Mouse (Mus musculus): ENCODE data around the gene Afap1l2. TPM values are rescaled to one million over a fixed set of nuclear protein-coding genes. Genes with fewer than 3 reads are reported as not detected.

Gene Afap1l2
- polyA plus RNA-seq, 1 experiment: 7.0 TPM

DNA sequence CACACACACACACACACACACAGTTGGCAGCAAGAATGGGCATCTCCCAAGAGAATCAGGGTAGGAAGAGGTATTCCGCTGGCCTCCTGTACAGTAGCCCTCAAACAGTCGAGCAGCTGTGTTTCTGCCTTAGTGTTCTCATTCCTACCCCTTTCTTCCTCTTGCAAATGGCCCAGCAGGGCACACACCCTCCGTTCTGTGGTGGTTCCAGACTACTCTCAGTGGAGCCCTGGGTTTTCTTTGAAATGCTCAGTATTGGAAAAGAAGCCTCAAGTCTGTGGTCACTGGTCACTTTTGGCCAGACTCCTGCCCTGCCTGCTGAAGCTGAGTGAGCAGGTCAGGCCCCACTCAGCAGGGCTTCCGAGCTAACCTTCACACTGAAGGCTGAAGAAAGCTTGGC, 1.6 kb upstream of the Afap1l2 start:
- H3K4me3 ChIP-seq (ENCODE audit: insufficient read depth, low read length): no peak overlapping the region
- no peak overlapping the region for H3K27ac ChIP-seq (ENCODE audit: insufficient read depth, low read length)
- no peaks in the 10 kb centered on the region for H3K4me1 ChIP-seq (ENCODE audit: control insufficient read depth, insufficient read depth, low read length)
- TF ChIP-seq CTCF (IDR thresholded peaks at IDR 0.05; ENCODE audit: extremely low read depth, insufficient read depth, low read length) (no peak), POLR2A (IDR thresholded peaks at IDR 0.05; ENCODE audit: extremely low read depth, insufficient read depth, low read length) (no peak)

DNA sequence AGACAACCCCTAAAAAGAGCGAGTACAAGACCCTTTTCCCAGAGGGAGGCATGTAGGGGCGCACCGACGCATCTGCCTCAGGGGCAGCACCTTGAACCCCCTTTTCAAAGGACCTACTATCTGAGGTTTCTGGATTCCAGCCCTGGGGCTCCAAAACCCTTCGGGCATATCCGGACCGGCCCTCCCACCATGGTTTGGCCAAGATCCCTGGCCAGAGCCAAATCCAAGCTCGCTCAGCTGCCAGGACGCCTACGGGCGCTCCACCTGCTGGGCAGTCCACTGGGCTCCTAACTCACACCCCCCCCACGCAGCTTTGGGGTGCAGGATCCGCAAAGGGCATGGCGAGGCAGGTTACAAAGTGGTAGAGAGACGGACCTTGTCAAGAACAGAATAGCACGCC, 737 bp downstream of the Afap1l2 start:
- Histone ChIP-seq H3K4me3 (ENCODE audit: insufficient read depth, low read length) (peak overlapping the region; percentile 48), H3K27ac (ENCODE audit: insufficient read depth, low read length) (no peak overlapping the region), H3K4me1 (ENCODE audit: control insufficient read depth, insufficient read depth, low read length) (no peaks in the 10 kb centered on the region)
- no peak for TF ChIP-seq CTCF (IDR thresholded peaks at IDR 0.05; ENCODE audit: extremely low read depth, insufficient read depth, low read length)
- no peak for TF ChIP-seq POLR2A (IDR thresholded peaks at IDR 0.05; ENCODE audit: extremely low read depth, insufficient read depth, low read length)

DNA sequence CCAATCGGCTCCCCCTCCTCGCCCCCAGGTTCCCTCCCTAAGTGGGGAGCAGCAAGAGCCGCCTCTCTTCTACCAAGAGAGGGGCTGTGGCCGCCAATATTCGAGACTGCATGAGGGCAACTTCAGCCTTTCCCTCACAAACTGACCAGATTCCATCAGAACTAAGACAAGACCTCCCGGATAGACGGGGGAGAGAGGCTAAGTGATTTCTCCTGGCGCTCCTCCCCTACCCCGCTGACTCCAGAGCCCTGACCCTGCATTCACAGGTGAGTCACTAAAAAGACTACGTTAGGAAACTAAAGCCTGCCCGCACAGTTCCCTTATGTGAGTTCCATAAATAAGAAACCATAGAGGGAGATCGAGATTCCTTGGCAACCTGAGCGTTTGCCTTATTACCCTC, 1.2 kb downstream of the Afap1l2 start:
- TF ChIP-seq POLR2A (IDR thresholded peaks at IDR 0.05; ENCODE audit: extremely low read depth, insufficient read depth, low read length) (no peak), CTCF (IDR thresholded peaks at IDR 0.05; ENCODE audit: extremely low read depth, insufficient read depth, low read length) (no peak)
- H3K4me1 ChIP-seq (ENCODE audit: control insufficient read depth, insufficient read depth, low read length): no peaks in the 10 kb centered on the region
- no peak overlapping the region for H3K27ac ChIP-seq (ENCODE audit: insufficient read depth, low read length)
- peak overlapping the region; percentile 48 for H3K4me3 ChIP-seq (ENCODE audit: insufficient read depth, low read length)

DNA sequence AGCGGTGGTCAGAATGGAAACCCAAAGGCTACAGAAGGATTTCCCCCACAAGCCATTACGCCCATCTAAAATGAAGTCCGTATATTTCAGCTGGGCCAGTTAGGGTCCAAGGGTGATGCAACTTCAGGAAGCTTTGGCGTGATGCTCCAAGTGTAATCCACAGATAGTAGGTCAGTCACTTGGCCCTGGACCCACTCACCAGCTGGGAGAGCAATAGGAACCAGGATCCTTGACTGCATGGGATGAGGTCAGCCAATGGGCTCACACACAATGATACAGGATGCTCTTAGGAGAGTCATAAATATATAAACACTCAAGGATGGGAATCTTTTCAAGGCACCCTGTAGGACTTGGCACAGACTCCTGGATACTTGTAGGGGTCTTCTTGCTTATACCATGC, 3.0 kb downstream of the Afap1l2 start:
- no peak for TF ChIP-seq POLR2A (IDR thresholded peaks at IDR 0.05; ENCODE audit: extremely low read depth, insufficient read depth, low read length)
- no peak for TF ChIP-seq CTCF (IDR thresholded peaks at IDR 0.05; ENCODE audit: extremely low read depth, insufficient read depth, low read length)
- Histone ChIP-seq H3K27ac (ENCODE audit: insufficient read depth, low read length) (no peak overlapping the region), H3K4me3 (ENCODE audit: insufficient read depth, low read length) (no peak overlapping the region), H3K4me1 (ENCODE audit: control insufficient read depth, insufficient read depth, low read length) (no peaks in the 10 kb centered on the region)

- no peak overlapping the region for H3K4me3 ChIP-seq (ENCODE audit: insufficient read depth, low read length)
- no peaks in the 10 kb centered on the region; the same call in 1 of the 2 replicates for H3K4me1 ChIP-seq (ENCODE audit: control insufficient read depth, insufficient read depth, low read length)
- TF ChIP-seq POLR2A (IDR thresholded peaks at IDR 0.05; ENCODE audit: extremely low read depth, insufficient read depth, low read length) (no peak), CTCF (IDR thresholded peaks at IDR 0.05; ENCODE audit: extremely low read depth, insufficient read depth, low read length) (no peak)
- no peak overlapping the region for H3K27ac ChIP-seq (ENCODE audit: insufficient read depth, low read length)
Observed at GRCm38 (mm10) chr19:57003460-57003810, 4.6 kb downstream of the Afap1l2 start.

- no peak overlapping the region; the same call in 1 of the 2 replicates for H3K27ac ChIP-seq (ENCODE audit: insufficient read depth, low read length)
- TF ChIP-seq CTCF (IDR thresholded peaks at IDR 0.05; ENCODE audit: extremely low read depth, insufficient read depth, low read length) (no peak), POLR2A (IDR thresholded peaks at IDR 0.05; ENCODE audit: extremely low read depth, insufficient read depth, low read length) (no peak)
- no peak overlapping the region for H3K4me3 ChIP-seq (ENCODE audit: insufficient read depth, low read length)
- no peaks in the 10 kb centered on the region; the same call in 1 of the 2 replicates for H3K4me1 ChIP-seq (ENCODE audit: control insufficient read depth, insufficient read depth, low read length)
Observed at GRCm38 (mm10) chr19:57002741-57003459, 5.1 kb downstream of the Afap1l2 start.

DNA sequence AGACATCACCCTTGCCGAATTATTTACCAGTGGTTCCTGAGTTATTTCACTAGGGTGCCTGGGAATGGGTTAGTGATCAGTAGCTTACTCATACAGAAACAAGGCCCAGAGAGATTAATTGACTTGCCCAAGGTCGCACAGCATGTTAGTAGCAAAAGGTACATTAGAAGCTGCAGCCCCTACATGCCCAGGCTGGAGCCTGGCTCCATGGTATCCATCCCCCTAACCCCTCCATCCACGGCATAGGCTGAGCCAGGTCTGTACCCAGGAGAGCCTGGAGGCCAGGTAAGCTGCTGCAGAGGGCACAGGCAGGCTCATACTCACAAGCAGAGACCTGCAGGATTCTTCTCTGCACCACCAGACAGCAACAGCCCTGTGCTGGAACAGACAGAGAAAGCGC, 6.1 kb downstream of the Afap1l2 start:
- TF ChIP-seq POLR2A (IDR thresholded peaks at IDR 0.05; ENCODE audit: extremely low read depth, insufficient read depth, low read length) (no peak), CTCF (IDR thresholded peaks at IDR 0.05; ENCODE audit: extremely low read depth, insufficient read depth, low read length) (no peak)
- no peak overlapping the region for H3K4me3 ChIP-seq (ENCODE audit: insufficient read depth, low read length)
- H3K27ac ChIP-seq (ENCODE audit: insufficient read depth, low read length): no peak overlapping the region
- no peaks in the 10 kb centered on the region; the same call in 1 of the 2 replicates for H3K4me1 ChIP-seq (ENCODE audit: control insufficient read depth, insufficient read depth, low read length)

DNA sequence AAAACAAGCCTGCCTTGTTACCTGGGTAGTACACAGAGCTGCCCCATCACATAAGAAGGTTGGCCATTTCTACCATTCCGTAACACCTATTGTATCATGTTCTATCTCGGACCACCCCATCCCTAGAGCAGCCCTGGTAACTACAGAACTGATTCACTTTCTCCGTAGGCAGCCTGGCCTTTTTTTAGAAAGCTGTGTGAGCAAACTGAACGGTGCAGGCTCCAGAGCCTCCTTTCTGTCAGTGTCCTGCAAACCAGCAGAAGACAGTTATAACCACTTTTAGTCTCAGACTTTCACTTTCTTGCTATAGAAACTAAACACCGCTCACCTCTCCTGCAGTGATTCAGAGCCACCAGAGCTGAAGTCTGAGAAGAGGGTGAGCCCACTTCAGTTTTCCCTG, 7.4 kb downstream of the Afap1l2 start:
- Histone ChIP-seq H3K27ac (ENCODE audit: insufficient read depth, low read length) (no peak overlapping the region), H3K4me3 (ENCODE audit: insufficient read depth, low read length) (no peak overlapping the region), H3K4me1 (ENCODE audit: control insufficient read depth, insufficient read depth, low read length) (no peaks in the 10 kb centered on the region; the same call in 1 of the 2 replicates)
- no peak for TF ChIP-seq CTCF (IDR thresholded peaks at IDR 0.05; ENCODE audit: extremely low read depth, insufficient read depth, low read length)
- TF ChIP-seq POLR2A (IDR thresholded peaks at IDR 0.05; ENCODE audit: extremely low read depth, insufficient read depth, low read length): no peak

DNA sequence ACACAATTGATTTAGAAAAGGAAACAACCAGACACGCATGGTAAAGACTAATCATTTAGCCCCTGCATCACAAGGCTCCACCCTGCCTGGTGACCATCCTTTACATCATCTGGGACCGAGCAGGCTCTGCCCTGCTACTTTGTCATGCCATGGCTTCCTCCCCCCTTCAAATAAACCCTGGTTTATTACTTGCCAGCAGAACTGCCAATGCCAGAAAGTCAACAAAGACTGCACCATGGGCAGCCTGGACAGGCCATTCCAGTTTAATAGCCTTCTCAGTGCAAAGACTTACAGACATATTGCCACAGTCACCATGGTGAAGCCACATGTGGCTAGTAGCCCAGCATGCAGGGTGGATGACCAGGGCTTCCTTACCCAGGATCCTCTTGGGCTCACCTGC, 8.2 kb downstream of the Afap1l2 start:
- H3K4me1 ChIP-seq (ENCODE audit: control insufficient read depth, insufficient read depth, low read length): no peaks in the 10 kb centered on the region; the same call in 1 of the 2 replicates
- H3K27ac ChIP-seq (ENCODE audit: insufficient read depth, low read length): no peak overlapping the region
- H3K4me3 ChIP-seq (ENCODE audit: insufficient read depth, low read length): no peak overlapping the region
- no peak for TF ChIP-seq POLR2A (IDR thresholded peaks at IDR 0.05; ENCODE audit: extremely low read depth, insufficient read depth, low read length)
- TF ChIP-seq CTCF (IDR thresholded peaks at IDR 0.05; ENCODE audit: extremely low read depth, insufficient read depth, low read length): no peak

GRCm38 (mm10) chr19:56998910-56999309, 9.1 kb downstream of the Afap1l2 start:
- Histone ChIP-seq H3K27ac (ENCODE audit: insufficient read depth, low read length) (no peak overlapping the region), H3K4me1 (ENCODE audit: control insufficient read depth, insufficient read depth, low read length) (no peaks in the 10 kb centered on the region; the same call in 1 of the 2 replicates), H3K4me3 (ENCODE audit: insufficient read depth, low read length) (no peak overlapping the region)
- TF ChIP-seq POLR2A (IDR thresholded peaks at IDR 0.05; ENCODE audit: extremely low read depth, insufficient read depth, low read length): no peak
